In genomic region chr16:50374611-50375010, GRCm38 (mm10) we compare ENCODE assay signal across 9 mouse cellular contexts. TPM values are rescaled to one million over a fixed set of nuclear protein-coding genes. Genes with fewer than 3 reads are reported as not detected.
A peak's percentile ranks its signal among the peaks of the same experiment; 100 is the strongest.
DNase-seq lines count a peak whose midpoint lies in the region; TF ChIP-seq lines count a peak whose summit lies in the region.
"Had no signal": no experiment of that assay in that cellular context is flagged by ENCODE, and none has a peak within 500 bp of the region (broad histone marks: within the 10 kb centered on the region; RNA-seq: fewer than 3 reads in every experiment).

No protein-coding gene starts in this region.

- H3K27me3 ChIP-seq in testis, adult 2 months (ENCODE audit: control insufficient read depth, insufficient read depth, low read length), result no peaks in the 10 kb centered on the region
- H3K27me3 ChIP-seq: hindbrain, embryonic 15.5 days had no signal

- no peak for TF ChIP-seq POLR2A in testis, adult 2 months (IDR thresholded peaks at IDR 0.05; ENCODE audit: control insufficient read depth, low read depth, low read length)

- DNase-seq in gastrocnemius, adult 2 months, result no peak
- no peak for DNase-seq in gastrocnemius, postnatal 25 days
- DNase-seq in testis, postnatal 14 days (ENCODE audit: low spot score), result no peak
- peak; percentile 33 for DNase-seq in embryo, embryonic 10 days (ENCODE audit: low spot score)
- peak; percentile 66 for DNase-seq in lung, postnatal 14 days
- DNase-seq in thymus, postnatal 4 days, result peak; percentile 69
- DNase-seq in ovary, adult 18-20 months (ENCODE audit: low spot score), result no peak

- no peak overlapping the region for H3K4me3 ChIP-seq in gastrocnemius, adult 2 months
- H3K4me3 ChIP-seq in testis, adult 2 months (ENCODE audit: control insufficient read depth, low read depth, low read length), result no peak overlapping the region
- H3K4me3 ChIP-seq: hindbrain, embryonic 15.5 days had no signal

- no peaks in the 10 kb centered on the region for H3K4me1 ChIP-seq in testis, adult 2 months (ENCODE audit: control insufficient read depth, insufficient read depth, low read length)

- H3K27ac ChIP-seq in gastrocnemius, adult 2 months, result no peak overlapping the region
- no peak overlapping the region for H3K27ac ChIP-seq in testis, adult 2 months (ENCODE audit: control insufficient read depth, insufficient read depth, low read depth, low read length)
- H3K27ac ChIP-seq: hindbrain, embryonic 15.5 days had no signal

- TF ChIP-seq CTCF in gastrocnemius, adult 2 months (IDR thresholded peaks at IDR 0.05), result peak; percentile 75
- peak; percentile 24; the same call in 1 of the 2 replicates for TF ChIP-seq CTCF in testis, adult 2 months (IDR thresholded peaks at IDR 0.05; ENCODE audit: control insufficient read depth, insufficient read depth, insufficient replicate concordance, low read depth, low read length)

- intact Hi-C loops in gastrocnemius, adult 2 months (cut with DNase I), result loop anchor here (2.0 kb wide), 1 partner anchor 362 kb away; no protein-coding TSS in a partner anchor

- no peaks in the 10 kb centered on the region for H3K36me3 ChIP-seq in testis, adult 2 months (ENCODE audit: control insufficient read depth, insufficient read depth, low read length)
- H3K36me3 ChIP-seq: hindbrain, embryonic 15.5 days had no signal

RNA-seq across cellular contexts. Expression of gene Bbx, which starts 57.6 kb away (rescaled TPM):
- 10 to 100 TPM in 1 of 2 experiments, 1 to 10 TPM in 1; 6.8 to 10.7 TPM for total RNA-seq in gastrocnemius, adult 2 months (2021)
- total RNA-seq in gastrocnemius, postnatal 25 days (2021), result 1 to 10 TPM; 6.2 to 6.6 TPM
- polyA plus RNA-seq in testis, adult 2 months (2012; rRNA removed), result 52.7 and 55.5 TPM in 2 replicates

Comparison
In these comparisons a context has a peak if more than half of its experiments do, and no peak if none do; other contexts are left out.
1. DNase-seq: peak in embryo, embryonic 10 days (single experiment), lung, postnatal 14 days (single experiment) and thymus, postnatal 4 days (single experiment); none in gastrocnemius, adult 2 months (single experiment), gastrocnemius, postnatal 25 days (single experiment), testis, postnatal 14 days (single experiment) and ovary, adult 18-20 months (single experiment).